Comparison of ENCODE assay signal across 20 mouse cellular contexts in the genomic region with DNA sequence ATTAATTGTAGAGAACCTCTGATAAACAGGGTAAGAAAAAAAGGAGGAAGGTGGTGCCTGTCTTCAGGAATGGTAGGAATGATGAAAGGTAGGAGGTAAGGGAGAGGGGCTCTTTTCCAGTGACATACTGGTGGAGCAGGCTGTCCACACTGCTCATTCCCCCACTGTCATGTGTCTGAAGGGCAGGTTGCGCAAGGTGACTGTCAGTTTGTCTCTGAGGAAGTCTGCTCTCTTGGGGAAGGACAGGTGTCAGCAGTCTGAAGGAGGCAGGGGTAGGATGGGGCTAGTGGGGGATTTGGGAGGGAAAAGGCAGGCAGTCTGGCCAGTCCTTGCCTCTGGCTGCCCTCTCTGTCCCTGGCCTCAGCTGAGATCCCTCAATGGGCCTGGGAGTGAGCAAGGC. TPM values are rescaled to one million over a fixed set of nuclear protein-coding genes. Genes with fewer than 3 reads are reported as not detected.
DNase-seq lines count a peak whose midpoint lies in the region; ATAC-seq lines count a peak whose summit lies in the region.
"Had no signal": no experiment of that assay in that cellular context is flagged by ENCODE, and none has a peak within 500 bp of the region (broad histone marks: within the 10 kb centered on the region; RNA-seq: fewer than 3 reads in every experiment).

No protein-coding gene starts in this region.

- WGBS in embryonic facial prominence, embryonic 13.5 days: 94% methylated on average over 1 of the region's 1 CpGs
- 94% methylated on average over 1 of the region's 1 CpGs for WGBS in embryonic facial prominence, embryonic 10.5 days
- 96% methylated on average over 1 of the region's 1 CpGs for WGBS in liver, embryonic 13.5 days (ENCODE audit: insufficient replicate concordance)
- 84% methylated on average over 1 of the region's 1 CpGs for WGBS in liver, embryonic 15.5 days (ENCODE audit: insufficient replicate concordance)

- no peaks in the 10 kb centered on the region for H3K4me1 ChIP-seq in embryonic facial prominence, embryonic 13.5 days
- H3K4me1 ChIP-seq in embryonic facial prominence, embryonic 10.5 days: no peaks in the 10 kb centered on the region
- peaks cover 8% of the 10 kb centered on the region for H3K4me1 ChIP-seq in liver, embryonic 13.5 days (replicated peaks)
- H3K4me1 ChIP-seq in liver, embryonic 15.5 days (replicated peaks): peaks cover 9% of the 10 kb centered on the region; the same call in 1 of the 2 replicates
- H3K4me1 ChIP-seq: forebrain, embryonic 15.5 days; limb, embryonic 12.5 days; midbrain, embryonic 12.5 days had no signal

- H3K4me2 ChIP-seq in embryonic facial prominence, embryonic 13.5 days: no peak overlapping the region
- H3K4me2 ChIP-seq in liver, embryonic 13.5 days: no peak overlapping the region
- no peak overlapping the region for H3K4me2 ChIP-seq in liver, embryonic 15.5 days
- H3K4me2 ChIP-seq: forebrain, embryonic 15.5 days; limb, embryonic 12.5 days; midbrain, embryonic 12.5 days had no signal

- no peak for DNase-seq in embryonic facial prominence, embryonic 10.5 days (ENCODE audit: low spot score)
- DNase-seq in liver, embryonic 13.5 days: no peak
- DNase-seq in liver: no peak
- no peak for DNase-seq in frontal cortex, postnatal 10 days (ENCODE audit: low spot score in 2 of 2)
- no peak for DNase-seq in thymus, postnatal 4 days
- DNase-seq: adrenal gland, postnatal 14 days; cerebellum, adult 8-10 months; cerebellum, postnatal 36 days; gastrocnemius, postnatal 36 days; heart, postnatal 14 days; kidney, adult 18-20 months; right cerebral cortex, postnatal 25 days; spleen, adult 18-20 months had no signal

- H3K9me3 ChIP-seq in embryonic facial prominence, embryonic 13.5 days: no peaks in the 10 kb centered on the region
- no peaks in the 10 kb centered on the region for H3K9me3 ChIP-seq in embryonic facial prominence, embryonic 10.5 days
- H3K9me3 ChIP-seq in liver, embryonic 13.5 days (replicated peaks): no peaks in the 10 kb centered on the region
- no peaks in the 10 kb centered on the region for H3K9me3 ChIP-seq in liver, embryonic 15.5 days (replicated peaks)
- H3K9me3 ChIP-seq: forebrain, embryonic 15.5 days; limb, embryonic 12.5 days; midbrain, embryonic 12.5 days had no signal

- no peak for ATAC-seq in embryonic facial prominence, embryonic 13.5 days (ENCODE audit: insufficient number of reproducible peaks, insufficient read depth, low FRiP score, low TSS enrichment, low read depth)
- no peak for ATAC-seq in liver, embryonic 13.5 days (ENCODE audit: low read depth)
- 0 out of 2 replicates have a peak, but pooled peaks have one; percentile 14 for ATAC-seq in liver, embryonic 15.5 days (ENCODE audit: insufficient read depth)
- peak; percentile 34; the same call in 1 of the 2 replicates for ATAC-seq in neutrophil, adult 5-6 weeks (ENCODE audit: extremely low read depth, insufficient number of reproducible peaks, low FRiP score, poor library complexity, severe bottlenecking)
- ATAC-seq: CD4-positive, CD25-positive, alpha-beta regulatory T cell, adult 4 months; forebrain, embryonic 15.5 days had no signal

- H3K4me3 ChIP-seq in embryonic facial prominence, embryonic 13.5 days: no peak overlapping the region
- H3K4me3 ChIP-seq in embryonic facial prominence, embryonic 10.5 days: no peak overlapping the region
- no peak overlapping the region for H3K4me3 ChIP-seq in liver, embryonic 13.5 days (replicated peaks)
- no peak overlapping the region for H3K4me3 ChIP-seq in liver, embryonic 15.5 days (replicated peaks)
- H3K4me3 ChIP-seq: forebrain, embryonic 15.5 days; limb, embryonic 12.5 days; midbrain, embryonic 12.5 days had no signal

- H3K9ac ChIP-seq in embryonic facial prominence, embryonic 13.5 days: 0 out of 2 replicates have a peak overlapping the region, but pooled peaks have one; percentile 21
- H3K9ac ChIP-seq in liver, embryonic 13.5 days: no peak overlapping the region
- no peak overlapping the region for H3K9ac ChIP-seq in liver, embryonic 15.5 days
- H3K9ac ChIP-seq: forebrain, embryonic 15.5 days; midbrain, embryonic 12.5 days had no signal

- H3K36me3 ChIP-seq in embryonic facial prominence, embryonic 13.5 days: peaks cover 93% of the 10 kb centered on the region
- peaks cover 99% of the 10 kb centered on the region for H3K36me3 ChIP-seq in embryonic facial prominence, embryonic 10.5 days (replicated peaks)
- H3K36me3 ChIP-seq in liver, embryonic 13.5 days: peaks cover 97% of the 10 kb centered on the region
- peaks cover 93% of the 10 kb centered on the region for H3K36me3 ChIP-seq in liver, embryonic 15.5 days (replicated peaks)

- H3K27ac ChIP-seq in embryonic facial prominence, embryonic 13.5 days: no peak overlapping the region
- no peak overlapping the region for H3K27ac ChIP-seq in embryonic facial prominence, embryonic 10.5 days (replicated peaks)
- H3K27ac ChIP-seq in liver, embryonic 13.5 days: peak overlapping the region; percentile 11; the same call in 1 of the 2 replicates
- no peak overlapping the region for H3K27ac ChIP-seq in liver, embryonic 15.5 days (replicated peaks)
- H3K27ac ChIP-seq: forebrain, embryonic 15.5 days; limb, embryonic 12.5 days; midbrain, embryonic 12.5 days had no signal

- no peaks in the 10 kb centered on the region for H3K27me3 ChIP-seq in embryonic facial prominence, embryonic 13.5 days
- no peaks in the 10 kb centered on the region for H3K27me3 ChIP-seq in embryonic facial prominence, embryonic 10.5 days (replicated peaks; ENCODE audit: low read depth, poor library complexity, severe bottlenecking)
- no peaks in the 10 kb centered on the region for H3K27me3 ChIP-seq in liver, embryonic 13.5 days
- no peaks in the 10 kb centered on the region for H3K27me3 ChIP-seq in liver, embryonic 15.5 days
- H3K27me3 ChIP-seq: forebrain, embryonic 15.5 days; limb, embryonic 12.5 days; midbrain, embryonic 12.5 days had no signal

RNA-seq across cellular contexts. Expression of gene Paf1, which starts 8.3 kb away (rescaled TPM):
- polyA plus RNA-seq in embryonic facial prominence, embryonic 13.5 days (2015; fragmentation: Nextera tagmentation; extraction: Ambion mirVana): 80.5 and 89.6 TPM in 2 replicates
- 88.3 and 89.0 TPM in 2 replicates for polyA plus RNA-seq in embryonic facial prominence, embryonic 10.5 days (2016; fragmentation: Nextera tagmentation; extraction: Ambion mirVana)
- 30.7 and 33.4 TPM in 2 replicates for polyA plus RNA-seq in liver, embryonic 13.5 days (2015; fragmentation: Nextera tagmentation; extraction: Ambion mirVana)
- polyA plus RNA-seq in liver, embryonic 15.5 days (2015; fragmentation: Nextera tagmentation; extraction: Ambion mirVana): 24.6 and 26.2 TPM in 2 replicates
- total RNA-seq in neutrophil, adult 5-6 weeks (2017): 218 and 230 TPM in 2 replicates

RNA-seq across cellular contexts. Expression of gene Med29, which starts 8.5 kb away (rescaled TPM):
- 40.5 and 53.5 TPM in 2 replicates for polyA plus RNA-seq in embryonic facial prominence, embryonic 13.5 days (2015; fragmentation: Nextera tagmentation; extraction: Ambion mirVana)
- 61.9 and 62.6 TPM in 2 replicates for polyA plus RNA-seq in embryonic facial prominence, embryonic 10.5 days (2016; fragmentation: Nextera tagmentation; extraction: Ambion mirVana)
- polyA plus RNA-seq in liver, embryonic 13.5 days (2015; fragmentation: Nextera tagmentation; extraction: Ambion mirVana): 28.1 and 31.8 TPM in 2 replicates
- polyA plus RNA-seq in liver, embryonic 15.5 days (2015; fragmentation: Nextera tagmentation; extraction: Ambion mirVana): 23.9 and 25.6 TPM in 2 replicates
- total RNA-seq in neutrophil, adult 5-6 weeks (2017): 9.1 and 9.8 TPM in 2 replicates

RNA-seq across cellular contexts. Expression of gene Zfp36, which starts 21.0 kb away (rescaled TPM):
- polyA plus RNA-seq in embryonic facial prominence, embryonic 13.5 days (2015; fragmentation: Nextera tagmentation; extraction: Ambion mirVana): 9.7 and 11.0 TPM in 2 replicates
- 5.6 and 5.7 TPM in 2 replicates for polyA plus RNA-seq in embryonic facial prominence, embryonic 10.5 days (2016; fragmentation: Nextera tagmentation; extraction: Ambion mirVana)
- 4.7 and 6.3 TPM in 2 replicates for polyA plus RNA-seq in liver, embryonic 13.5 days (2015; fragmentation: Nextera tagmentation; extraction: Ambion mirVana)
- polyA plus RNA-seq in liver, embryonic 15.5 days (2015; fragmentation: Nextera tagmentation; extraction: Ambion mirVana): 8.3 and 8.8 TPM in 2 replicates
- 496 and 563 TPM in 2 replicates for total RNA-seq in neutrophil, adult 5-6 weeks (2017)

RNA-seq across cellular contexts. Expression of gene Plekhg2, which starts 28.6 kb away (rescaled TPM):
- polyA plus RNA-seq in embryonic facial prominence, embryonic 13.5 days (2015; fragmentation: Nextera tagmentation; extraction: Ambion mirVana): 102 and 109 TPM in 2 replicates
- polyA plus RNA-seq in embryonic facial prominence, embryonic 10.5 days (2016; fragmentation: Nextera tagmentation; extraction: Ambion mirVana): 93.4 and 101 TPM in 2 replicates
- polyA plus RNA-seq in liver, embryonic 13.5 days (2015; fragmentation: Nextera tagmentation; extraction: Ambion mirVana): 4.9 and 5.0 TPM in 2 replicates
- polyA plus RNA-seq in liver, embryonic 15.5 days (2015; fragmentation: Nextera tagmentation; extraction: Ambion mirVana): 4.5 and 5.1 TPM in 2 replicates
- 32.6 and 39.7 TPM in 2 replicates for total RNA-seq in neutrophil, adult 5-6 weeks (2017)

RNA-seq across cellular contexts. Expression of gene Gmfg, which starts 36.2 kb away (rescaled TPM):
- polyA plus RNA-seq in embryonic facial prominence, embryonic 13.5 days (2015; fragmentation: Nextera tagmentation; extraction: Ambion mirVana): 9.9 and 13.4 TPM in 2 replicates
- 6.9 and 7.1 TPM in 2 replicates for polyA plus RNA-seq in embryonic facial prominence, embryonic 10.5 days (2016; fragmentation: Nextera tagmentation; extraction: Ambion mirVana)
- polyA plus RNA-seq in liver, embryonic 13.5 days (2015; fragmentation: Nextera tagmentation; extraction: Ambion mirVana): 32.1 and 32.9 TPM in 2 replicates
- 32.4 and 35.6 TPM in 2 replicates for polyA plus RNA-seq in liver, embryonic 15.5 days (2015; fragmentation: Nextera tagmentation; extraction: Ambion mirVana)
- 1,008 and 1,024 TPM in 2 replicates for total RNA-seq in neutrophil, adult 5-6 weeks (2017)

Comparison
In these comparisons a context has a peak if more than half of its experiments do, and no peak if none do; other contexts are left out.
1. ATAC-seq: peak in liver, embryonic 15.5 days (single experiment) and neutrophil, adult 5-6 weeks (single experiment); none in embryonic facial prominence, embryonic 13.5 days (single experiment) and liver, embryonic 13.5 days (single experiment).